Mouse (Mus musculus) olfactory bulb, adult 2 months (tissue): ENCODE results near the gene Enah. TPM values are rescaled to one million over a fixed set of nuclear protein-coding genes. Genes with fewer than 3 reads are reported as not detected.

ENCODE experiments used
- H3K27ac ChIP-seq: fragments of 200-500 bp; 2 replicates; pipeline ENCODE4 v1.5.1; 2012; ENCODE audit warnings: low read depth, low read length; ENCODE audit not compliant: insufficient read depth
- H3K4me1 ChIP-seq: fragments of 200-500 bp; 2 replicates; pipeline ENCODE4 v1.6.1; 2012; ENCODE audit warnings: low read length; ENCODE audit not compliant: control insufficient read depth, insufficient read depth
- H3K4me3 ChIP-seq: fragments of 200-500 bp; 2 replicates; pipeline ENCODE4 v1.5.1; 2012; ENCODE audit warnings: mild to moderate bottlenecking, low read depth, low read length, moderate library complexity; ENCODE audit not compliant: insufficient read depth
- CTCF ChIP-seq: fragments of 200-500 bp; IDR thresholded peaks from 2 replicates; pipeline ENCODE4 v1.5.1; 2012; ENCODE audit warnings: low read depth, mild to moderate bottlenecking, low read length, moderate library complexity; ENCODE audit not compliant: insufficient read depth
- POLR2A ChIP-seq: fragments of 200-500 bp; IDR thresholded peaks from 2 replicates; pipeline ENCODE4 v1.6.1; 2012; ENCODE audit warnings: mild to moderate bottlenecking, low read depth, low read length, moderate library complexity; ENCODE audit not compliant: insufficient read depth
- WGBS: fragments of 180-500 bp; shearing (Covaris S2); methylation state at CpG from one replicate; pipeline ENCODE4 v1.1.7; 2018; 5-methylcytosine and 5-hydroxymethylcytosine counted together
- polyA plus RNA-seq: library from polyadenylated mRNA; stranded (reverse); fragments of >200 nt; gene quantifications from 2 replicates; pipeline ENCODE4 v1.2.4, GENCODE M21; 2012; ENCODE audit warnings: low replicate concordance; ENCODE audit not compliant: missing spikeins, insufficient read depth, insufficient read length

Gene Enah
- polyA plus RNA-seq, 1 experiment, result 161 TPM

DNA sequence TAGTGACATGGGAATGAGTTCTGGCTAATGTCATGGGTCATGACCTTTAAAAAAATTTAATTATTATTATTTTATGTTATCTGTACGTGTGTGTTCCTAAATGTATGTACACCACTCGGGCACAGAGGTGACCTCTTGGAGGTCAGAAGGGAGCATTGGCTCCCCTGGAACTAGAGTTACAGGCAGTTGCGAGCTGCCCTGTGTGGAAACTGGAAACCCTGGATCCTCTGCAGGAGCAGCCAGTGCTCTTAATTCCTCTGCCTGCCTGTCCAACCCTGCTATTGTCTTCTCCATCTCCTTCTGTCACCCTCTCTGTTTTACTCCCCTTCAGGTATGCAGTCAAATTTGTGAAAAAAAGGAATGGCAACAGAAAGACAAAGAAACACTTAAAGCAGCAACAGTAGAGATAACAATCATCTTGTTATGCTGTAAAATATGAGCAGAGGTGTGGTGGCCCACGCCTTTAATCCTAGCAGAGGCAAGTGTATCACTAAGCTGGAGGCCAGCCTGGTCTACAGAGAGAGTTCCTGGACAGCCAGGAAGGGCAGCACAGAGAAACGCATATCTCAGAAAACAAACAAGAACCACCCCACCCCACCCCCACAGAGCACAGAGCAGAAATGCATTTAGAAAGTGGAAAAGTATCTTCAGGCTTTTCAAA, 10.3 kb upstream of the Enah start:
- H3K4me3 ChIP-seq, result no peak overlapping the region
- 93% methylated on average over 5 of the region's 5 CpGs for WGBS
- TF ChIP-seq POLR2A (no peak), CTCF (no peak)
- H3K4me1 ChIP-seq, result peaks cover 4% of the 10 kb centered on the region; the same call in 1 of the 2 replicates
- H3K27ac ChIP-seq, result no peak overlapping the region

GRCm38 (mm10) chr1:182028231-182029210, 8.7 kb upstream of the Enah start:
- H3K4me1 ChIP-seq, result peaks cover 4% of the 10 kb centered on the region; the same call in 1 of the 2 replicates
- no peak overlapping the region for H3K4me3 ChIP-seq
- H3K27ac ChIP-seq, result no peak overlapping the region
- no peak for TF ChIP-seq POLR2A
- TF ChIP-seq CTCF, result no peak
- 79% methylated on average over 25 of the region's 25 CpGs for WGBS

DNA sequence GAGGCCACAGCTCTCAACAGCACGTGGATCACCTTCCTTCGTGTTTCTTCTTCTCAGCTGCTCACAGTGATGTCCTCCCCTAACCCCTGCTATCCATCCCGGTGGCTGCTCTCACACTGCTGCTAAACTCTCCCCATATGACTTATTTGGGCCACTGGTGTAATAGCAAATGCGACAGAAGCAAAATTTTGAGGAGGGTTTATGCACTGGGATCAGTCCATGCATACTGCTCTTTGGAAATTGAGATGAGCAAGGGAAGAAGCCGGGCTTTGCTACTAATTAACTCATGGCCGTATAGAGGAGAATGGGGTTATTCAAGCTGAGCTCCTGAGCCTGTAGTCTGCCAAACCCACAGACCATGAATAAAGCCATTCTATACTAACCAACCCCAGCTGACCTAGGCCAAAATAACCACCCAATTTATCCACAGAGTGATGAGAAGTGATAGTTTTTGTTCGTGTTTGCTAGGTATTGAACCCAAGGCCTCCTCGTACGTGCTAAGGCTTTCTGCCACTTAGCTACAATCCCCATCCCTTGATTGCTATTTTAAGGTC, 7.7 kb upstream of the Enah start:
- WGBS, result 75% methylated on average over 9 of the region's 9 CpGs
- peaks cover 4% of the 10 kb centered on the region; the same call in 1 of the 2 replicates for H3K4me1 ChIP-seq
- no peak overlapping the region for H3K4me3 ChIP-seq
- no peak for TF ChIP-seq CTCF
- no peak for TF ChIP-seq POLR2A
- H3K27ac ChIP-seq, result no peak overlapping the region

GRCm38 (mm10) chr1:182026821-182027220, 7.0 kb upstream of the Enah start:
- H3K4me3 ChIP-seq, result no peak overlapping the region

DNA sequence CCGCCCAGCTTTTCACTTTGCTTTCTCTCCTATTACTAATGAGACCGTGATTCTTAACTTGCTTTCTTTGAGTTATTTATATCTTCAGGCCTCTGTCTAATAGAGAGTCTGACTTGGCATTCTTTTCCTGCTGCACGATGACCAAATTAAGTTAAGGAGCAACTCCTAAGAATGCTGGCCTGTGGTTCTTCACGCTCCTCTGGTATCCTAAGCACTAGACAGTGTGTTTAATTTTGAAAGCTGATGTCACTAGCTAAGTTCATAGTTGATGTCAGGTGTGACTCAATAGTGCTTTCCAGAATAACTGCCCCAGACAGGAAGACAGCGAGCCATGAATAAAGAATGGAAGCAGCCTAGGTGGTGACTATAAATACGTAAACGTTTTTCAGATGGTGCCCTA, 6.3 kb upstream of the Enah start:
- Histone ChIP-seq H3K27ac (no peak overlapping the region), H3K4me1 (peaks cover 7% of the 10 kb centered on the region), H3K4me3 (no peak overlapping the region)
- TF ChIP-seq CTCF (no peak), POLR2A (no peak)
- 45% methylated on average over 7 of the region's 7 CpGs for WGBS

More at GRCm38 (mm10) chr1:182026821-182027220, 7.0 kb upstream of the Enah start:
- 90% methylated on average over 5 of the region's 5 CpGs for WGBS
- Histone ChIP-seq H3K4me1 (peaks cover 6% of the 10 kb centered on the region), H3K27ac (no peak overlapping the region)
- TF ChIP-seq CTCF, result no peak
- TF ChIP-seq POLR2A, result no peak

DNA sequence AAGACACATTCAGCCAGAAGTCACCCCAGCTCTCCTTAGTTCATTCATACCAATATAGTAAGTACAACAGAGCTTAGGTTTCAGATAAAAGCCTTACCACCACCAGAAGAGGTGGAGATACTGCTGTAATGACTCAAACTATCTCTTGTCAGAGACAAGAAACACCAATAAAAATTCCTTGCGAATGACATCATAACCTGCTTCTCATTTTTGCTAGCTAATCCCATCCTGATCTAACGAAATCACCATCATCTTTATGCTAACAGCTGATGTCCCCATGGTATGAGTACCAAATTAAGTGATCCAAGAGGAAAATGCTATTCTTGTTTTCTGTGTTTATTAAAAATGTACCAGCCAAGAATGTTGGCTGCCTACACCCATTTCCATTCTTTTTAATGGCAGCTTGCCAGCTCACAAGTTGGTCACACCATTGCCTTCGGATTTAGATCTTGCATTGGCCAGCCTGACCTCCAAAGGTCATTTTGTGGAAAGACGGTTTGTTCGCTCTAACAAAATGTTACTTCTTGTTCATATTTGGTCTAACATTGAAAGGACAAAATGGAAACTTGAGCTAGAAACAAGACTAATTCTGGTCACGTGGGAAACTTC, 2.0 kb upstream of the Enah start:
- Histone ChIP-seq H3K4me1 (peaks cover 6% of the 10 kb centered on the region; the same call in 1 of the 2 replicates), H3K27ac (no peak overlapping the region), H3K4me3 (no peak overlapping the region)
- WGBS, result 72% methylated on average over 6 of the region's 6 CpGs
- TF ChIP-seq CTCF (no peak), POLR2A (no peak)

- peak overlapping the region; percentile 92 for H3K4me3 ChIP-seq
- H3K4me1 ChIP-seq, result peaks cover 6% of the 10 kb centered on the region; the same call in 1 of the 2 replicates
- TF ChIP-seq CTCF, result no peak
- no peak for TF ChIP-seq POLR2A
- WGBS, result 10% methylated on average over 11 of the region's 11 CpGs
- peak overlapping the region; percentile 81 for H3K27ac ChIP-seq
Measured at GRCm38 (mm10) chr1:182020831-182021460, 1.2 kb upstream of the Enah start.

DNA sequence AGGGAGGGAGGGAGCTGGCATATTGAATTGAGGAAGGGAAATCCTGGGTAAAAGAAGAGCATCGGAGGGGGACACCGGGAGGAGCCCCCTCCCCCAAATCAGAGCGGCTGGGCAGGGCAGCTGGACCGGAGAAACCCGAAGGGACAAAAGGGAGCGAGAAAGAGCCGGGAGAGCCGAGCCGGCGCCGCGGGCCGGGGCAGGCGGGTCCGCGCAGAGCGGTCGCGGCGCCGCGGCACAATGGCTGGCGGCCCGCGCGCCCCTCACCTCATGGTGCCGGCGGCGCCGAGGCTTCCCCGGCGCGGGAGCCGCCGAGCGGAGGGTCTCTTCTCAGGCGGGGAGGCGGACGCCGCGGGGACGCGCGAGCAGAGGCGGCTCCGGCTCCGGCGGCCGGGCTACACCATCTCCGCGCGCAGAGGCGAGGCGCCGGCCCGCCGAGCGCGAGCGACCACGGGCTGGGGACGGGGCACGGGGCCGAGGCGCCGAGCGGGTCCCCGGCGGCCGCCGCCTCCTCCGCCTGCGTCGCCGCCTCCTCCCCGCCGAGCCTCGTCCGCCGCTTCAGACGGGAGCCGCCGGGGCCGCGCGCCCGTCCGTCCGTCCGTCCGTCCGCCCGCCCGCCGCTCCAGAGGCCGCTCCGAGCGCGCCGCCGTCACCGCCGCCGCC, 394 bp downstream of the Enah start:
- TF ChIP-seq POLR2A (peak; percentile 15; the same call in 1 of the 2 replicates), CTCF (no peak)
- Histone ChIP-seq H3K4me3 (peak overlapping the region; percentile 92), H3K4me1 (peaks cover 4% of the 10 kb centered on the region; the same call in 1 of the 2 replicates), H3K27ac (peak overlapping the region; percentile 89)
- 2% methylated on average over 100 of the region's 104 CpGs for WGBS
